Mouse (Mus musculus): ENCODE data around the gene Tfdp2. TPM values are rescaled to one million over a fixed set of nuclear protein-coding genes. Genes with fewer than 3 reads are reported as not detected.

Gene Tfdp2
- total and polyA plus RNA-seq, 2 experiments = 6.1 to 18.3 TPM

DNA sequence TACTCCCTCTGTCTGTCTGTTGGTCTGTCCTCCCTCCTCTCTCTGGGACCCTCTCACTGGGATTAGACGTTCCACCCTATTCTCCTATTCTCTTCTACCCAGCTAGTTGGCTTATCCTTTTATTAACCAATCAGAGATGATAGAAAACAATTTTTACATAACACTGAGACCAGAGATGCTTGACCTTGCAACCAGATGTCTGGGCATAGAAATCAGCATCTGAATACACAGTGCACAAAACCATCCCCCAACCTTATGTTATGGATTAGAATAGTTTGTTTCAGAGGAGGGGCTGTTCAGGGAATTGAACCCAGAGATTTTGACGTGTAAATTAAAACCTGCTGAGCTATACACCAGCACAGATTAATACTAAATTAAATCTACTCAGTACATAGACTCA, 34.2 kb downstream of the Tfdp2 start:
- no peak overlapping the region for H3K27ac ChIP-seq (replicated peaks; ENCODE audit: insufficient read depth, low read depth, low read length)
- no peaks in the 10 kb centered on the region for H3K79me2 ChIP-seq (ENCODE audit: control insufficient read depth, insufficient read depth, low read length)
- no peak for DNase-seq (ENCODE audit: extremely low read depth, low read depth, low spot score)
- WGBS = 86% methylated on average over 2 of the region's 2 CpGs
- no peak overlapping the region for H3K9ac ChIP-seq (ENCODE audit: low read depth, low read length)
- H3K4me3 ChIP-seq (ENCODE audit: insufficient read depth, low read depth, low read length) = no peak overlapping the region
- H3K4me1 ChIP-seq (ENCODE audit: control insufficient read depth, insufficient read depth, low read length) = no peaks in the 10 kb centered on the region; the same call in 1 of the 2 replicates
- no peaks in the 10 kb centered on the region for H3K27me3 ChIP-seq (ENCODE audit: control insufficient read depth, insufficient read depth, low read length)
- no peaks in the 10 kb centered on the region for H3K36me3 ChIP-seq (ENCODE audit: control insufficient read depth, insufficient read depth, low read length)
- TF ChIP-seq CTCF (IDR thresholded peaks at IDR 0.05; ENCODE audit: low read depth, low read length) (no peak), POLR2A (IDR thresholded peaks at IDR 0.05; ENCODE audit: extremely low read depth, insufficient read depth, low read length) (no peak)

GRCm38 (mm10) chr9:96235477-96235876, 39.4 kb downstream of the Tfdp2 start:
- no peak overlapping the region for H3K9ac ChIP-seq (ENCODE audit: low read depth, low read length)
- no peak for TF ChIP-seq POLR2A (IDR thresholded peaks at IDR 0.05; ENCODE audit: extremely low read depth, insufficient read depth, low read length)
- no peak for TF ChIP-seq CTCF (IDR thresholded peaks at IDR 0.05; ENCODE audit: low read depth, low read length)
- H3K27ac ChIP-seq (replicated peaks; ENCODE audit: insufficient read depth, low read depth, low read length) = no peak overlapping the region
- DNase-seq (ENCODE audit: extremely low read depth, low read depth, low spot score) = no peak
- 92% methylated on average over 2 of the region's 2 CpGs for WGBS
- H3K36me3 ChIP-seq (ENCODE audit: control insufficient read depth, insufficient read depth, low read length) = peaks cover 1% of the 10 kb centered on the region; the same call in 1 of the 2 replicates
- no peaks in the 10 kb centered on the region for H3K27me3 ChIP-seq (ENCODE audit: control insufficient read depth, insufficient read depth, low read length)
- no peaks in the 10 kb centered on the region; the same call in 1 of the 2 replicates for H3K4me1 ChIP-seq (ENCODE audit: control insufficient read depth, insufficient read depth, low read length)
- H3K79me2 ChIP-seq (ENCODE audit: control insufficient read depth, insufficient read depth, low read length) = no peaks in the 10 kb centered on the region
- no peak overlapping the region for H3K4me3 ChIP-seq (ENCODE audit: insufficient read depth, low read depth, low read length)

- no peak overlapping the region for H3K4me3 ChIP-seq (ENCODE audit: insufficient read depth, low read depth, low read length)
- H3K4me1 ChIP-seq (ENCODE audit: control insufficient read depth, insufficient read depth, low read length) = no peaks in the 10 kb centered on the region; the same call in 1 of the 2 replicates
- H3K27me3 ChIP-seq (ENCODE audit: control insufficient read depth, insufficient read depth, low read length) = no peaks in the 10 kb centered on the region
- H3K9ac ChIP-seq (ENCODE audit: low read depth, low read length) = no peak overlapping the region
- H3K36me3 ChIP-seq (ENCODE audit: control insufficient read depth, insufficient read depth, low read length) = peaks cover 1% of the 10 kb centered on the region; the same call in 1 of the 2 replicates
- DNase-seq (ENCODE audit: extremely low read depth, low read depth, low spot score) = no peak
- no peaks in the 10 kb centered on the region for H3K79me2 ChIP-seq (ENCODE audit: control insufficient read depth, insufficient read depth, low read length)
- no peak overlapping the region for H3K27ac ChIP-seq (replicated peaks; ENCODE audit: insufficient read depth, low read depth, low read length)
- TF ChIP-seq CTCF (IDR thresholded peaks at IDR 0.05; ENCODE audit: low read depth, low read length) (no peak), POLR2A (IDR thresholded peaks at IDR 0.05; ENCODE audit: extremely low read depth, insufficient read depth, low read length) (no peak)
- WGBS = 100% methylated on average over 1 of the region's 1 CpGs
Measured at GRCm38 (mm10) chr9:96237391-96237790, 41.3 kb downstream of the Tfdp2 start.

DNA sequence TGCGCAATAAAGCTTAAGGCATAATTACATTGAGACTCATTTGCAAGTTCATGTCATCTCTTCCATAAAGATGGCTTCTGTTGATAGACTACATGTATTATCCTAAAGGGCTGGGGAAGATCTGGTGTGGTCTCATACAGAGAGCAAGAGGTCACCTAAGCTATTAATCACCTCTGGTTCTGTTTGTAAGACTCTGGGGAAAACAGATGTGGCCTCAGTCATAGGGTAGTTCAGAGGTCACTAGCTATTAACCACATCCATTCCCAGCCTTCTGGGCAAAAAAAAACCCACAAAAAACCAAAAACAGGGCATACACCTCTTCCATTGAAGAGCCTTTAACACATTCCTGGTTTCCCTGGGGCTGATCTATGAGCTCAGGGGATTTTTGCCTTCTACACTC, 42.2 kb downstream of the Tfdp2 start:
- Histone ChIP-seq H3K27ac (replicated peaks; ENCODE audit: insufficient read depth, low read depth, low read length) (no peak overlapping the region), H3K27me3 (ENCODE audit: control insufficient read depth, insufficient read depth, low read length) (no peaks in the 10 kb centered on the region), H3K9ac (ENCODE audit: low read depth, low read length) (no peak overlapping the region), H3K4me3 (ENCODE audit: insufficient read depth, low read depth, low read length) (no peak overlapping the region), H3K36me3 (ENCODE audit: control insufficient read depth, insufficient read depth, low read length) (peaks cover 4% of the 10 kb centered on the region; the same call in 1 of the 2 replicates), H3K4me1 (ENCODE audit: control insufficient read depth, insufficient read depth, low read length) (no peaks in the 10 kb centered on the region; the same call in 1 of the 2 replicates), H3K79me2 (ENCODE audit: control insufficient read depth, insufficient read depth, low read length) (no peaks in the 10 kb centered on the region)
- 98% methylated on average over 1 of the region's 1 CpGs for WGBS
- TF ChIP-seq POLR2A (IDR thresholded peaks at IDR 0.05; ENCODE audit: extremely low read depth, insufficient read depth, low read length) (no peak), CTCF (IDR thresholded peaks at IDR 0.05; ENCODE audit: low read depth, low read length) (no peak)
- DNase-seq (ENCODE audit: extremely low read depth, low read depth, low spot score) = no peak

DNA sequence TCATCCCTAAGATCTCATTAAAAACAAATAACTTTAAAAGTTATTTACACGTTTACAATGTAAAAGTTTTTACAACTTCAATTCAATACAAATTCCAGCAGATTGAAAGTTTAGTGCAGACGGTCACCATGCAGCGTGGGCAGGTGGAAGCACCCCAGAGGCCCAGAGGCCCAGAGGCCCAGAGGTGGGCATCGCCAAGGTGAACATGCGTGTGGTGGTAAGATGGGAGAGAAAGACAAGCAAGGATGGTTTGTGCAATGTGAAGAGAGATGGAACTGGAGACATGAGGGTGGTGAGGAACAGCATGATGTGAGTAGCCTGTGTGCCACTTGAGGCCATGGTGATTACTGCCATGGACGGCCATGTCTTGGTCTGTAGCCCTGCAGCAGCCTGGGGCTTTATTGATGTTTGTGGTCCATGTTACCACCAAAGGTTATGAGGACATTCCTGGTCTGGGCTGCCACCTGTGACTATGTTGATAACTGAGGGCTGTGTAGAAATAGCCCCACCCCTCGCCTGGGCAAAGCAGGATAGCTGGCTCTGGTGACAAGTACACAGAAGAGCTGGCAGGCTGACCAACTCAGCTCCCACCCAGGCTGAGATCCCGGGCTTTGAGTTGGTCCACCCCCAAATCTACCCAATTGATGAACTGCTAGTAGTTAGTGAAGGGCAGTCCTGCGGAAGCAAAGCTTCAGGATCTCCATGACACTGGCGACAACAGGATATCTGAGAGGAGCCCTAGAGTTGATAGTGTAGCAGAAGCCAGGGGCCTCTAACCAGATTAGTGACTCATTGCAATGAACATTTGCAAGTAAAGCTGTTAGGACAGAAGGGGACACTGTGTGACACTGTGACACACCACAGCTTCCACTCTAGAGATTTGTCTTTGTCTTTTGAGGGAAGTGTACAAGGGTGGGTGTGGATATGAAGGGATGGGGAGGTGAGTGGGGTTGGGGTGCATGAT, 45.3 kb downstream of the Tfdp2 start:
- DNase-seq (ENCODE audit: extremely low read depth, low read depth, low spot score) = no peak
- 90% methylated on average over 10 of the region's 10 CpGs for WGBS
- TF ChIP-seq CTCF (IDR thresholded peaks at IDR 0.05; ENCODE audit: low read depth, low read length) (no peak), POLR2A (IDR thresholded peaks at IDR 0.05; ENCODE audit: extremely low read depth, insufficient read depth, low read length) (no peak)
- no peak overlapping the region for H3K9ac ChIP-seq (ENCODE audit: low read depth, low read length)
- peaks cover 2% of the 10 kb centered on the region; the same call in 1 of the 2 replicates for H3K36me3 ChIP-seq (ENCODE audit: control insufficient read depth, insufficient read depth, low read length)
- no peak overlapping the region for H3K27ac ChIP-seq (replicated peaks; ENCODE audit: insufficient read depth, low read depth, low read length)
- H3K27me3 ChIP-seq (ENCODE audit: control insufficient read depth, insufficient read depth, low read length) = no peaks in the 10 kb centered on the region
- H3K79me2 ChIP-seq (ENCODE audit: control insufficient read depth, insufficient read depth, low read length) = no peaks in the 10 kb centered on the region
- no peak overlapping the region for H3K4me3 ChIP-seq (ENCODE audit: insufficient read depth, low read depth, low read length)
- no peaks in the 10 kb centered on the region for H3K4me1 ChIP-seq (ENCODE audit: control insufficient read depth, insufficient read depth, low read length)
